8 mouse cellular contexts compared by ENCODE assay signal in the genomic region with DNA sequence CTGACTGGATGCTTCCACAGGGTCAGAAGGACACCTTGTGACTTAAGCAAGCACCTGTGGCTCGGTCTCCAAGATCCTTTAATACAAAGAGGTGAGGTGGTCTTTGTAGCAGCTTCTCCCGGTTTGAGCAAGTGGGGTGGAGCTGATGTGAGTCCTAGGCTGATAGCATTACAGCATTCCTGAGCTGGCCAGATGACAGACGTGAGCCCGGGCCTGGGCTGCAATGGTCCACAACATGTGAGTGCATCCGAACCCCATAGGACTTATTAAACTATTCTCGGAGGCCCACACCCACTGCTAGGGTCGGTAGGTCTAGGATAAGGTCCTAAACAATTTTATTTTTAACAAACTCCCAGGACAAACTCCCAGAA.
DNase-seq lines count a peak whose midpoint lies in the region; ATAC-seq and TF ChIP-seq lines count a peak whose summit lies in the region.

No protein-coding gene starts in this region.

- intact Hi-C loops in gastrocnemius, adult 2 months (cut with DNase I), result loop anchor here (5.0 kb wide), 2 partner anchors 716 to 996 kb away; a partner anchor contains a TSS
- intact Hi-C loops in gastrocnemius, postnatal 14 days (cut with DNase I; ENCODE audit: low total_unique reads), result loop anchor here (10.0 kb wide), 1 partner anchor 998 kb away; no protein-coding TSS in a partner anchor

- H3K4me1 ChIP-seq in testis, adult 2 months (ENCODE audit: control insufficient read depth, insufficient read depth, low read length), result no peaks in the 10 kb centered on the region
- H3K4me1 ChIP-seq in limb, embryonic 12.5 days (replicated peaks), result peaks cover 15% of the 10 kb centered on the region; the same call in 1 of the 2 replicates

- H3K27me3 ChIP-seq in testis, adult 2 months (ENCODE audit: control insufficient read depth, insufficient read depth, low read length), result no peaks in the 10 kb centered on the region
- no peaks in the 10 kb centered on the region for H3K27me3 ChIP-seq in limb, embryonic 12.5 days

- no peaks in the 10 kb centered on the region for H3K36me3 ChIP-seq in testis, adult 2 months (ENCODE audit: control insufficient read depth, insufficient read depth, low read length)
- peaks cover 7% of the 10 kb centered on the region; the same call in 1 of the 2 replicates for H3K36me3 ChIP-seq in limb, embryonic 12.5 days

- DNase-seq in gastrocnemius, adult 2 months, result peak; percentile 50
- DNase-seq in gastrocnemius, postnatal 14 days, result no peak
- DNase-seq in testis, postnatal 10 days (ENCODE audit: low spot score), result no peak
- no peak for DNase-seq in c-Kit-positive CD71-positive TER-119-positive erythroid progenitor cells, embryonic 14.5 days (ENCODE audit: low spot score)
- DNase-seq in layer of hippocampus, adult 18-20 months (ENCODE audit: low spot score in 2 of 2), result no peak
- DNase-seq in embryo, embryonic 9.5 days (ENCODE audit: extremely low spot score), result no peak

- no peak overlapping the region for H3K9ac ChIP-seq in limb, embryonic 12.5 days (replicated peaks)

- WGBS in limb, embryonic 12.5 days, result 52% methylated on average over 7 of the region's 7 CpGs

- peak; percentile 62; the same call in 1 of the 2 replicates for ATAC-seq in limb, embryonic 12.5 days (ENCODE audit: insufficient number of reproducible peaks, insufficient read depth, low FRiP score, low TSS enrichment, low read depth)

- TF ChIP-seq CTCF in gastrocnemius, adult 2 months (IDR thresholded peaks at IDR 0.05), result no peak
- TF ChIP-seq CTCF in testis, adult 2 months (IDR thresholded peaks at IDR 0.05; ENCODE audit: control insufficient read depth, insufficient read depth, insufficient replicate concordance, low read depth, low read length), result no peak

- no peaks in the 10 kb centered on the region for H3K9me3 ChIP-seq in limb, embryonic 12.5 days

- H3K27ac ChIP-seq in gastrocnemius, adult 2 months, result peak overlapping the region; percentile 72
- H3K27ac ChIP-seq in testis, adult 2 months (ENCODE audit: control insufficient read depth, insufficient read depth, low read depth, low read length), result peak overlapping the region; percentile 15; the same call in 1 of the 2 replicates
- 0 out of 2 replicates have a peak overlapping the region, but pooled peaks have one; percentile 35 for H3K27ac ChIP-seq in limb, embryonic 12.5 days

- TF ChIP-seq POLR2A in testis, adult 2 months (IDR thresholded peaks at IDR 0.05; ENCODE audit: control insufficient read depth, low read depth, low read length), result no peak

- H3K4me2 ChIP-seq in limb, embryonic 12.5 days, result no peak overlapping the region

- peak overlapping the region; percentile 39 for H3K4me3 ChIP-seq in gastrocnemius, adult 2 months
- no peak overlapping the region for H3K4me3 ChIP-seq in testis, adult 2 months (ENCODE audit: control insufficient read depth, low read depth, low read length)
- H3K4me3 ChIP-seq in limb, embryonic 12.5 days (replicated peaks), result no peak overlapping the region

Comparison
In these comparisons a context has a peak if more than half of its experiments do, and no peak if none do; other contexts are left out.
1. H3K27ac ChIP-seq: peak in every context shown above with its lines; median percentile 72 in gastrocnemius, adult 2 months; 35 in limb, embryonic 12.5 days; 15 in testis, adult 2 months.